Comparison of ENCODE assay signal across 12 mouse cellular contexts in genomic region chr1:42710995-42711394, GRCm38 (mm10). TPM values are rescaled to one million over a fixed set of nuclear protein-coding genes. Genes with fewer than 3 reads are reported as not detected.
DNase-seq lines count a peak whose midpoint lies in the region; ATAC-seq and TF ChIP-seq lines count a peak whose summit lies in the region.
"Had no signal": no experiment of that assay in that cellular context is flagged by ENCODE, and none has a peak within 500 bp of the region (broad histone marks: within the 10 kb centered on the region; RNA-seq: fewer than 3 reads in every experiment).

No protein-coding gene starts in this region.

- H3K9ac ChIP-seq in kidney, postnatal 0 days (ENCODE audit: low read depth, low read length) = no peak overlapping the region
- H3K9ac ChIP-seq in forebrain, embryonic 11.5 days (ENCODE audit: low read length) = peak overlapping the region; percentile 90
- H3K9ac ChIP-seq in hindbrain, postnatal 0 days (replicated peaks; ENCODE audit: low read length) = 0 out of 2 replicates have a peak overlapping the region, but pooled peaks have one; percentile 54

- no peaks in the 10 kb centered on the region for H3K4me1 ChIP-seq in kidney, postnatal 0 days (replicated peaks; ENCODE audit: insufficient read depth, low read length)
- peaks cover 26% of the 10 kb centered on the region for H3K4me1 ChIP-seq in forebrain, embryonic 11.5 days (replicated peaks; ENCODE audit: control insufficient read depth, insufficient read depth, low read length)
- no peaks in the 10 kb centered on the region; the same call in 1 of the 2 replicates for H3K4me1 ChIP-seq in hindbrain, postnatal 0 days (ENCODE audit: insufficient read depth, low read length)

- no peak overlapping the region for H3K27ac ChIP-seq in kidney, postnatal 0 days
- peak overlapping the region; percentile 60; the same call in 1 of the 2 replicates for H3K27ac ChIP-seq in forebrain, embryonic 11.5 days (ENCODE audit: low read depth, low read length)
- peak overlapping the region; percentile 15; the same call in 1 of the 2 replicates for H3K27ac ChIP-seq in hindbrain, postnatal 0 days
- H3K27ac ChIP-seq: heart, embryonic 10.5 days had no signal

- WGBS in kidney, postnatal 0 days = 9% methylated on average over 2 of the region's 2 CpGs
- WGBS in forebrain, embryonic 11.5 days = 4% methylated on average over 2 of the region's 2 CpGs
- WGBS in hindbrain, postnatal 0 days = 20% methylated on average over 2 of the region's 2 CpGs

- H3K27me3 ChIP-seq in kidney, postnatal 0 days (ENCODE audit: insufficient read depth, low read length) = peaks cover 54% of the 10 kb centered on the region
- peaks cover 2% of the 10 kb centered on the region; the same call in 1 of the 2 replicates for H3K27me3 ChIP-seq in forebrain, embryonic 11.5 days (ENCODE audit: control insufficient read depth, insufficient read depth, low read length)
- peaks cover 6% of the 10 kb centered on the region; the same call in 1 of the 2 replicates for H3K27me3 ChIP-seq in hindbrain, postnatal 0 days (ENCODE audit: insufficient read depth, low read length)

- H3K9me3 ChIP-seq in kidney, postnatal 0 days (replicated peaks; ENCODE audit: low read length) = no peaks in the 10 kb centered on the region
- no peaks in the 10 kb centered on the region for H3K9me3 ChIP-seq in forebrain, embryonic 11.5 days (ENCODE audit: control insufficient read depth, low read length)
- no peaks in the 10 kb centered on the region for H3K9me3 ChIP-seq in hindbrain, postnatal 0 days (ENCODE audit: low read length)
- H3K9me3 ChIP-seq: heart, embryonic 10.5 days had no signal

- H3K4me2 ChIP-seq in kidney, postnatal 0 days (ENCODE audit: low read length) = peak overlapping the region; percentile 54
- H3K4me2 ChIP-seq in forebrain, embryonic 11.5 days (ENCODE audit: low read depth, low read length, severe bottlenecking) = peak overlapping the region; percentile 75
- H3K4me2 ChIP-seq in hindbrain, postnatal 0 days (ENCODE audit: low read depth, low read length) = peak overlapping the region; percentile 67

- no peaks in the 10 kb centered on the region for H3K36me3 ChIP-seq in kidney, postnatal 0 days (ENCODE audit: insufficient read depth, low read length)
- no peaks in the 10 kb centered on the region for H3K36me3 ChIP-seq in forebrain, embryonic 11.5 days (ENCODE audit: control insufficient read depth, insufficient read depth, low read length)
- H3K36me3 ChIP-seq in hindbrain, postnatal 0 days (ENCODE audit: insufficient read depth, low read length) = no peaks in the 10 kb centered on the region
- H3K36me3 ChIP-seq: heart, embryonic 10.5 days had no signal

- no peak for DNase-seq in kidney, postnatal 0 days (ENCODE audit: low spot score)
- no peak for DNase-seq in kidney, postnatal 10 days
- DNase-seq in forebrain, embryonic 11.5 days (ENCODE audit: low spot score) = peak; percentile 52
- DNase-seq in hindbrain, postnatal 0 days (ENCODE audit: low spot score) = peak; percentile 65
- peak; percentile 22 for DNase-seq in retina, embryonic 14.5 days (ENCODE audit: low spot score)
- no peak for DNase-seq in heart, postnatal 4 days
- DNase-seq in left cerebral cortex, adult 9 months (ENCODE audit: low spot score in 2 of 2) = no peak
- DNase-seq: cerebellum, adult 9-11 months had no signal

- H3K4me3 ChIP-seq in kidney, postnatal 0 days (replicated peaks; ENCODE audit: low read depth, low read length) = peak overlapping the region; percentile 40; the same call in 1 of the 2 replicates
- peak overlapping the region; percentile 61 for H3K4me3 ChIP-seq in forebrain, embryonic 11.5 days (ENCODE audit: low read depth, low read length)
- 0 out of 2 replicates have a peak overlapping the region, but pooled peaks have one; percentile 45 for H3K4me3 ChIP-seq in hindbrain, postnatal 0 days (ENCODE audit: low read length)
- H3K4me3 ChIP-seq: heart, embryonic 10.5 days had no signal

- ATAC-seq in kidney, postnatal 0 days (replicated peaks; ENCODE audit: low FRiP score, low read depth) = no peak
- ATAC-seq in forebrain, embryonic 11.5 days (replicated peaks; ENCODE audit: low FRiP score) = no peak
- ATAC-seq in hindbrain, postnatal 0 days = peak; percentile 25; the same call in 1 of the 2 replicates
- ATAC-seq: intestine, embryonic 16.5 days had no signal

- no peak for TF ChIP-seq CTCF in kidney, postnatal 0 days (IDR thresholded peaks at IDR 0.05; ENCODE audit: low read depth)
- TF ChIP-seq CTCF in hindbrain, postnatal 0 days (IDR thresholded peaks at IDR 0.05; ENCODE audit: low read depth) = no peak

RNA-seq across cellular contexts. Expression of gene Pou3f3, which starts 15.4 kb away (rescaled TPM):
- 12.4 and 13.2 TPM in 2 replicates for polyA plus RNA-seq in kidney, postnatal 0 days (2015; fragmentation: Nextera tagmentation; extraction: Ambion mirVana)
- polyA plus RNA-seq in forebrain, embryonic 11.5 days (2014; fragmentation: Nextera tagmentation; extraction: Ambion mirVana) = 28.5 and 29.3 TPM in 2 replicates
- total RNA-seq in hindbrain, postnatal 0 days (2014; rRNA removed) = 30.7 and 37.3 TPM in 2 replicates
- polyA plus RNA-seq in hindbrain, postnatal 0 days (2015; fragmentation: Nextera tagmentation; extraction: Ambion mirVana) = 10.3 and 10.6 TPM in 2 replicates
- under 1 TPM in 1 of 2 experiments, not detected in 1; 0.02 TPM for total RNA-seq in heart, postnatal 4 days (2021)
- total RNA-seq: megakaryocyte progenitor cell, adult 5-6 weeks had no signal
- polyA plus RNA-seq: liver, embryonic 16.5 days had no signal

Comparison
In these comparisons a context has a peak if more than half of its experiments do, and no peak if none do; other contexts are left out.
1. DNase-seq: peak in forebrain, embryonic 11.5 days (single experiment), hindbrain, postnatal 0 days (single experiment) and retina, embryonic 14.5 days (single experiment); none in kidney, postnatal 0 days (single experiment), kidney, postnatal 10 days (single experiment), heart, postnatal 4 days (single experiment) and left cerebral cortex, adult 9 months (0 of 2).
2. Peak in every context shown above with its lines, with median percentiles within 50 percentile points of each other: H3K4me2 ChIP-seq and H3K4me3 ChIP-seq.